8 mouse cellular contexts compared by ENCODE assay signal in genomic region chr10:62488266-62488665, GRCm38 (mm10). TPM values are rescaled to one million over a fixed set of nuclear protein-coding genes. Genes with fewer than 3 reads are reported as not detected.
A peak's percentile ranks its signal among the peaks of the same experiment; 100 is the strongest.
DNase-seq lines count a peak whose midpoint lies in the region.

No protein-coding gene starts in this region.

- peak; percentile 59 for DNase-seq in gastrocnemius, adult 18-20 months (ENCODE audit: low spot score)
- no peak for DNase-seq in gastrocnemius, postnatal 25 days
- DNase-seq in right cerebral cortex, adult 2 months (ENCODE audit: low spot score in 2 of 2) = peak; percentile 52 to 66
- DNase-seq in right cerebral cortex, postnatal 36 days (ENCODE audit: low spot score in 2 of 2) = no peak
- DNase-seq in cerebellum, adult 9-11 months = peak; percentile 62
- peak; percentile 60 for DNase-seq in heart, postnatal 4 days
- peak; percentile 79 for DNase-seq in lung, postnatal 36 days
- no peak for DNase-seq in ovary, postnatal 36 days (ENCODE audit: low spot score)

RNA-seq across cellular contexts. Expression of gene Vps26a, which starts 1.7 kb away (rescaled TPM):
- 10 to 100 TPM; 27.5 to 30.4 TPM for total RNA-seq in gastrocnemius, adult 18-20 months (2021)
- 10 to 100 TPM; 24.7 to 25.6 TPM for total RNA-seq in gastrocnemius, postnatal 25 days (2021)
- total RNA-seq in heart, postnatal 4 days (2021) = 10 to 100 TPM; 50.9 to 53.0 TPM

RNA-seq across cellular contexts. Expression of gene Supv3l1, which starts 38.7 kb away (rescaled TPM):
- 10 to 100 TPM; 14.2 to 16.0 TPM for total RNA-seq in gastrocnemius, adult 18-20 months (2021)
- 10 to 100 TPM; 15.3 to 20.1 TPM for total RNA-seq in gastrocnemius, postnatal 25 days (2021)
- total RNA-seq in heart, postnatal 4 days (2021) = 10 to 100 TPM; 39.2 to 40.7 TPM

RNA-seq across cellular contexts. Expression of gene 4930507D05Rik, which starts 39.0 kb away (rescaled TPM):
- not detected for total RNA-seq in gastrocnemius, adult 18-20 months (2021)
- total RNA-seq in gastrocnemius, postnatal 25 days (2021) = not detected
- under 1 TPM; 0.36 to 0.62 TPM for total RNA-seq in heart, postnatal 4 days (2021)

RNA-seq across cellular contexts. Expression of gene Srgn, which starts 39.0 kb away (rescaled TPM):
- 10 to 100 TPM; 10.5 to 15.0 TPM for total RNA-seq in gastrocnemius, adult 18-20 months (2021)
- 10 to 100 TPM; 13.0 to 14.3 TPM for total RNA-seq in gastrocnemius, postnatal 25 days (2021)
- 10 to 100 TPM; 16.9 to 18.4 TPM for total RNA-seq in heart, postnatal 4 days (2021)

Comparison
In these comparisons a context has a peak if more than half of its experiments do, and no peak if none do; other contexts are left out.
1. DNase-seq: peak in gastrocnemius, adult 18-20 months (single experiment), right cerebral cortex, adult 2 months (2 of 2), cerebellum, adult 9-11 months (single experiment), heart, postnatal 4 days (single experiment) and lung, postnatal 36 days (single experiment); none in gastrocnemius, postnatal 25 days (single experiment), right cerebral cortex, postnatal 36 days (0 of 2) and ovary, postnatal 36 days (single experiment).